Mouse (Mus musculus) hindbrain, embryonic 12.5 days (tissue): Measurements from ENCODE around the gene Itsn2. TPM values are rescaled to one million over a fixed set of nuclear protein-coding genes. Genes with fewer than 3 reads are reported as not detected.

Experiments
- polyA plus RNA-seq: library from polyadenylated mRNA; unstranded; fragments of >200 nt; fragmentation: Nextera tagmentation; extraction: Ambion mirVana; gene quantifications from 2 replicates; pipeline ENCODE4 v1.2.1, GENCODE M21; 2016

Gene Itsn2
- polyA plus RNA-seq, 1 experiment from 2014 or later = 20.7 TPM

Other genes with a start within 250 kb of the Itsn2 start
- 9.9 and 10.7 TPM in 2 replicates for gene Ncoa1, start 115.5 kb upstream of the Itsn2 start, polyA plus RNA-seq
- not detected in 2 replicates for gene Gm3625, start 289 bp downstream of the Itsn2 start, polyA plus RNA-seq
- 0.33 and 0.35 TPM in 2 replicates for gene Fam228a, start 145.8 kb downstream of the Itsn2 start, polyA plus RNA-seq
- 5.8 and 7.4 TPM in 2 replicates for gene Pfn4, start 176.4 kb downstream of the Itsn2 start, polyA plus RNA-seq
- gene Fam228b, start 176.6 kb downstream of the Itsn2 start, polyA plus RNA-seq = 4.1 and 5.2 TPM in 2 replicates
- gene Sf3b6, start 224.9 kb downstream of the Itsn2 start, polyA plus RNA-seq = 303 and 327 TPM in 2 replicates
- 13.4 and 18.6 TPM in 2 replicates for gene Fkbp1b, start 249.0 kb downstream of the Itsn2 start, polyA plus RNA-seq